Mouse (Mus musculus) CH12.LX (cell line): ENCODE data around the gene Sgip1. TPM values are rescaled to one million over a fixed set of nuclear protein-coding genes. Genes with fewer than 3 reads are reported as not detected.
A peak's percentile ranks its signal among the peaks of the same experiment; 100 is the strongest.

ENCODE experiments used
- DNase-seq: peaks from one replicate; pipeline ENCODE4 v3.0.0-alpha.2; 2013; ENCODE audit errors: extremely low read depth
- H3K27ac ChIP-seq: 2 replicates; pipeline ENCODE4 v1.5.1; 2012; ENCODE audit warnings: low read depth, mild to moderate bottlenecking, control low read depth, moderate library complexity; ENCODE audit not compliant: insufficient read depth
- H3K27me3 ChIP-seq: replicated peaks from 2 replicates; pipeline ENCODE3; 2012; ENCODE audit warnings: inconsistent platforms
- H3K36me3 ChIP-seq, 2 experiments: replicated peaks in 1 of 2; 2 replicates each; pipeline versions ENCODE3 to v1.6.1; 2012; ENCODE audit warnings: inconsistent platforms in 1 of 2, low read length in 1 of 2, mild to moderate bottlenecking in 1 of 2, mixed read lengths in 1 of 2, moderate library complexity in 1 of 2; ENCODE audit not compliant: control insufficient read depth in 1 of 2, insufficient read depth in 1 of 2
- H3K4me1 ChIP-seq, 2 experiments: 2 replicates each; pipeline ENCODE4 v1.6.1; 2012; ENCODE audit warnings: inconsistent platforms in 1 of 2, moderate library complexity in 1 of 2; ENCODE audit not compliant: insufficient read depth in 2 of 2, control insufficient read depth in 1 of 2
- H3K4me2 ChIP-seq: 2 replicates; pipeline ENCODE4 v1.6.1; 2012; ENCODE audit warnings: low read depth, mild to moderate bottlenecking, control low read depth; ENCODE audit not compliant: poor library complexity, insufficient read depth, severe bottlenecking
- H3K4me3 ChIP-seq, 3 experiments: fragments of 150-350 bp in 1 of 3; sonication (generic) in 1 of 3; replicated peaks in 1 of 3; 2 replicates each; pipeline versions ENCODE3 to v1.5.1; 2011 to 2012; ENCODE audit warnings: low read depth in 2 of 3, low read length in 2 of 3, mild to moderate bottlenecking in 2 of 3, moderate library complexity in 2 of 3, control low read depth in 1 of 3, improper control_type of control experiment in 1 of 3, inconsistent platforms in 1 of 3, mixed read lengths in 1 of 3; ENCODE audit not compliant: poor library complexity in 1 of 3
- H3K79me2 ChIP-seq: replicated peaks from 2 replicates; pipeline ENCODE4 v1.6.1; 2012; ENCODE audit warnings: mild to moderate bottlenecking, moderate library complexity; ENCODE audit not compliant: control insufficient read depth, poor library complexity, insufficient read depth, severe bottlenecking; ENCODE audit errors: extremely low read depth
- H3K9ac ChIP-seq: 2 replicates; pipeline ENCODE4 v1.6.1; 2012; ENCODE audit warnings: low read depth, mild to moderate bottlenecking, control low read depth, moderate library complexity; ENCODE audit not compliant: insufficient read depth
- H3K9me3 ChIP-seq: replicated peaks from 2 replicates; pipeline ENCODE3; 2012; ENCODE audit warnings: low read length, inconsistent platforms, mixed read lengths
- BHLHE40 ChIP-seq: IDR thresholded peaks from 2 replicates; pipeline ENCODE4 v1.6.1; 2011; ENCODE audit warnings: mild to moderate bottlenecking, low read depth, low read length, improper control_type of control experiment
- CTCF ChIP-seq, 2 experiments: IDR thresholded peaks in 1 of 2; conservative IDR thresholded peaks in 1 of 2; 2 replicates each; pipeline ENCODE4 v1.5.1; 2011 to 2012; ENCODE audit warnings: low read depth in 2 of 2, low read length in 2 of 2, improper control_type of control experiment in 1 of 2, inconsistent platforms in 1 of 2, mild to moderate bottlenecking in 1 of 2, moderate library complexity in 1 of 2
- ELF1 ChIP-seq: IDR thresholded peaks from 2 replicates; pipeline ENCODE4 v1.6.1; 2014; ENCODE audit warnings: low read depth, mild to moderate bottlenecking, inconsistent platforms, low read length, improper control_type of control experiment
- EP300 ChIP-seq: IDR thresholded peaks from 2 replicates; pipeline ENCODE4 v1.6.1; 2011; ENCODE audit warnings: low read length, improper control_type of control experiment
- ETS1 ChIP-seq: conservative IDR thresholded peaks from 2 replicates; pipeline ENCODE4 v1.6.1; 2012; ENCODE audit warnings: low read depth, mild to moderate bottlenecking, inconsistent platforms, low read length, improper control_type of control experiment, moderate library complexity
- GABPA ChIP-seq: IDR thresholded peaks from 2 replicates; pipeline ENCODE4 v1.6.1; 2012; ENCODE audit warnings: low read depth, low read length, improper control_type of control experiment, inconsistent platforms; ENCODE audit not compliant: insufficient replicate concordance
- MAFK ChIP-seq: IDR thresholded peaks from 2 replicates; pipeline ENCODE4 v1.6.1; 2011; ENCODE audit warnings: low read length, improper control_type of control experiment; ENCODE audit not compliant: insufficient replicate concordance
- MAZ ChIP-seq: IDR thresholded peaks from 2 replicates; pipeline ENCODE4 v1.6.1; 2012; ENCODE audit warnings: low read depth, mild to moderate bottlenecking, inconsistent platforms, low read length, improper control_type of control experiment, moderate library complexity
- NELFE ChIP-seq: IDR thresholded peaks from 2 replicates; pipeline ENCODE4 v1.6.1; 2011; ENCODE audit warnings: low read depth, low read length, improper control_type of control experiment
- SIN3A ChIP-seq: IDR thresholded peaks from 2 replicates; pipeline ENCODE4 v1.6.1; 2012; ENCODE audit warnings: low read length, improper control_type of control experiment, inconsistent platforms
- SMC3 ChIP-seq: IDR thresholded peaks from 2 replicates; pipeline ENCODE4 v1.6.1; 2011; ENCODE audit warnings: low read depth, low read length, improper control_type of control experiment
- TCF12 ChIP-seq: IDR thresholded peaks from 2 replicates; pipeline ENCODE4 v1.6.1; 2014; ENCODE audit warnings: low read depth, mild to moderate bottlenecking, inconsistent platforms, low read length, improper control_type of control experiment
- USF1 ChIP-seq: IDR thresholded peaks from 2 replicates; pipeline ENCODE4 v1.6.1; 2014; ENCODE audit warnings: low read depth, mild to moderate bottlenecking, inconsistent platforms, low read length, improper control_type of control experiment
- USF2 ChIP-seq: conservative IDR thresholded peaks from 2 replicates; pipeline ENCODE4 v1.6.1; 2011; ENCODE audit warnings: low read depth, low read length, improper control_type of control experiment
- dilution Hi-C: fragments of 300-500 bp; cut with MboI; formaldehyde crosslinking; loops from 2 replicates; pipeline ENCODE4 v1.14.3; 2020; ENCODE audit warnings: low sequenced_read_pairs; ENCODE audit not compliant: extremely low pct_unique_long_range_greater_than_20kb, extremely low pct_ligation_motif_present
- in situ Hi-C: fragments of 300-500 bp; cut with MboI; formaldehyde crosslinking; loops from 3 replicates; pipeline ENCODE4 v1.14.3; 2019; ENCODE audit warnings: low sequenced_read_pairs, low pct_ligation_motif_present, low pct_unique_long_range_greater_than_20kb, mixed read lengths
- polyA plus RNA-seq: library from polyadenylated mRNA; unstranded; fragments of >175 nt; gene quantifications from 2 replicates; pipeline ENCODE4 v1.2.1, GENCODE M21; 2012; ENCODE audit warnings: low read depth; ENCODE audit not compliant: insufficient read length
- total RNA-seq, 2 experiments: library from RNA; depleted of rRNA; stranded (reverse); fragments of 300-350 nt in 1 of 2; fragments of >200 nt in 1 of 2; gene quantifications; 2 replicates each; pipeline ENCODE4 v1.2.3; 2012 to 2014

Sgip1 gene
- total and polyA plus RNA-seq, 3 experiments, result 0.07 to 0.39 (median 0.21) TPM

- dilution Hi-C loops, result no loop called here
- H3K36me3 ChIP-seq, result no peaks in the 10 kb centered on the region
Observed at GRCm38 (mm10) chr4:102730976-102731375, 10.1 kb upstream of the Sgip1 start.

GRCm38 (mm10) chr4:102734022-102734657 is 7.0 kb upstream of the Sgip1 start:
- dilution Hi-C loops, result no loop called here
- Histone ChIP-seq H3K9me3 (no peaks in the 10 kb centered on the region), H3K27ac (no peak overlapping the region), H3K4me1 (no peaks in the 10 kb centered on the region), H3K4me3 (no peak overlapping the region), H3K36me3 (no peaks in the 10 kb centered on the region), H3K27me3 (no peaks in the 10 kb centered on the region), H3K4me2 (no peak overlapping the region), H3K79me2 (no peaks in the 10 kb centered on the region), H3K9ac (no peak overlapping the region)
- in situ Hi-C loops, result no loop called here
- no peak for DNase-seq
- TF ChIP-seq USF1, result no peak
- no peak for TF ChIP-seq EP300
- no peak for TF ChIP-seq GABPA
- TF ChIP-seq CTCF (conservative IDR thresholded peaks at IDR 0.05 in 1 of 2, IDR thresholded peaks at IDR 0.05 in 1 of 2; ENCODE audit: low read depth in 2 of 2, low read length in 2 of 2), result no peak
- no peak for TF ChIP-seq SIN3A
- no peak for TF ChIP-seq BHLHE40
- TF ChIP-seq MAZ, result no peak
- TF ChIP-seq SMC3, result no peak
- no peak for TF ChIP-seq ELF1
- TF ChIP-seq ETS1, result no peak
- TF ChIP-seq MAFK, result no peak
- TF ChIP-seq NELFE, result no peak

More at GRCm38 (mm10) chr4:102730976-102731375, 10.1 kb upstream of the Sgip1 start:
- Histone ChIP-seq H3K27ac (no peak overlapping the region), H3K79me2 (no peaks in the 10 kb centered on the region), H3K27me3 (no peaks in the 10 kb centered on the region), H3K9ac (no peak overlapping the region), H3K9me3 (no peaks in the 10 kb centered on the region), H3K4me2 (no peak overlapping the region), H3K4me1 (peaks cover 0 to 4% of the 10 kb centered on the region in 2 experiments; a peak in 2 of 4 replicates), H3K4me3 (no peak overlapping the region)
- DNase-seq, result no peak
- no peak for TF ChIP-seq MAFK
- in situ Hi-C loops, result no loop called here

GRCm38 (mm10) chr4:102753334-102754090 is 12.4 kb downstream of the Sgip1 start:
- DNase-seq, result no peak
- H3K27me3 ChIP-seq, result no peaks in the 10 kb centered on the region
- no peak overlapping the region for H3K9ac ChIP-seq
- TF ChIP-seq USF2, result peak; percentile 25; the same call in 1 of the 2 replicates
- no peak for TF ChIP-seq TCF12
- 0 out of 2 replicates have a peak, but pooled peaks have one; percentile 30 for TF ChIP-seq EP300
- TF ChIP-seq BHLHE40, result peak; percentile 20; the same call in 1 of the 2 replicates
- peak; percentile 30; the same call in 1 of the 2 replicates for TF ChIP-seq ELF1
- no peak overlapping the region for H3K4me2 ChIP-seq
- H3K4me1 ChIP-seq, result peaks cover 6 to 23% of the 10 kb centered on the region in 2 experiments; a peak in 3 of 4 replicates
- no peak overlapping the region for H3K4me3 ChIP-seq
- in situ Hi-C loops, result no loop called here
- H3K27ac ChIP-seq, result no peak overlapping the region
- H3K9me3 ChIP-seq, result no peaks in the 10 kb centered on the region
- H3K79me2 ChIP-seq, result no peaks in the 10 kb centered on the region
- dilution Hi-C loops, result no loop called here
- H3K36me3 ChIP-seq, result no peaks in the 10 kb centered on the region
